Mouse (Mus musculus) small intestine, adult 2 months (tissue): Measurements from ENCODE around the gene Snip1.

Experiments used
- CTCF ChIP-seq: fragments of 200-500 bp; IDR thresholded peaks from 2 replicates; pipeline ENCODE4 v1.5.1; 2012; ENCODE audit warnings: low read depth, mild to moderate bottlenecking, control low read depth, inconsistent platforms, low read length, moderate library complexity, mixed read lengths; ENCODE audit not compliant: insufficient replicate concordance, insufficient read length; ENCODE audit errors: extremely low read depth
- POLR2A ChIP-seq: fragments of 200-500 bp; IDR thresholded peaks from 2 replicates; pipeline ENCODE4 v1.6.1; 2012; ENCODE audit warnings: low read depth, mild to moderate bottlenecking, control low read depth, inconsistent platforms, low read length, moderate library complexity

DNA sequence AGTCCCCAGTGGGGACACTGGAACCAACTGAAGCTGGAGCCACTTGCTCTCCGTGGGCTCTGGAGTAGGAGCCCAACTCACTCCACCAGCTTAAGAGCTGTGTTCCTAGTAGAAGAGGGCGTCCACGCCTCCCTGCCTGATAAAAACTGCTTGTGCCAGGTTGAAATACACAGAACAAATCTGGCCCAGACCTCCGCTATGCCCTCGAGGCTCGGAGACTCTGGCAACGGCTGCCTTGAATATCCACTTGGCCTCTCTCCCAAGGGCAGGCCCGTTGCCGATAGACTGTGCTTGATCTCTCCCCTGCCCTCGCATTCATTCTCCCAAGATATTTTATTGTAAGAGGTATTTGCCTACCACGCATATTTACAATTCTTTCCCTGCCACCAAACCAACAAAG, 49.0 kb upstream of the Snip1 start:
- TF ChIP-seq CTCF, result no peak
- TF ChIP-seq POLR2A, result no peak
